Mouse (Mus musculus): ENCODE results near the gene Rbm19. TPM values are rescaled to one million over a fixed set of nuclear protein-coding genes. Genes with fewer than 3 reads are reported as not detected.

Rbm19 gene
- total RNA-seq, 2 experiments from 2014 or later, result 18.9 to 23.3 TPM

- no peak overlapping the region for H3K27ac ChIP-seq
- TF ChIP-seq CTCF (conservative IDR thresholded peaks at IDR 0.05), result no peak
- no peak overlapping the region for H3K4me3 ChIP-seq
- no peak for DNase-seq (ENCODE audit: low spot score in 2 of 2)
Observed at GRCm38 (mm10) chr5:120160923-120161658, 44.8 kb downstream of the Rbm19 start.

- Histone ChIP-seq H3K27ac (no peak overlapping the region), H3K4me3 (no peak overlapping the region)
- no peak for DNase-seq (ENCODE audit: low spot score in 2 of 2)
- TF ChIP-seq CTCF (conservative IDR thresholded peaks at IDR 0.05), result no peak
Observed at GRCm38 (mm10) chr5:120162689-120163088, 46.4 kb downstream of the Rbm19 start.

GRCm38 (mm10) chr5:120163428-120163827 lies 47.2 kb downstream of the Rbm19 start:
- no peak overlapping the region for H3K4me3 ChIP-seq
- no peak for TF ChIP-seq CTCF (conservative IDR thresholded peaks at IDR 0.05)
- H3K27ac ChIP-seq, result no peak overlapping the region
- no peak for DNase-seq (ENCODE audit: low spot score in 2 of 2)

- DNase-seq (ENCODE audit: low spot score in 2 of 2), result peak; percentile 79 to 88
- TF ChIP-seq CTCF (conservative IDR thresholded peaks at IDR 0.05), result no peak
- H3K27ac ChIP-seq, result peak overlapping the region; percentile 2; the same call in 1 of the 2 replicates
- H3K4me3 ChIP-seq, result no peak overlapping the region
Observed at GRCm38 (mm10) chr5:120164450-120164849, 48.2 kb downstream of the Rbm19 start.

- TF ChIP-seq CTCF (conservative IDR thresholded peaks at IDR 0.05), result no peak
Observed at GRCm38 (mm10) chr5:120165061-120165942, 49.0 kb downstream of the Rbm19 start.

GRCm38 (mm10) chr5:120167787-120168325 lies 51.6 kb downstream of the Rbm19 start:
- Histone ChIP-seq H3K27ac (no peak overlapping the region), H3K4me3 (no peak overlapping the region)
- no peak for TF ChIP-seq CTCF (conservative IDR thresholded peaks at IDR 0.05)
- no peak for DNase-seq (ENCODE audit: low spot score in 2 of 2)

More at GRCm38 (mm10) chr5:120165061-120165942, 49.0 kb downstream of the Rbm19 start:
- H3K4me3 ChIP-seq, result no peak overlapping the region
- DNase-seq (ENCODE audit: low spot score in 2 of 2), result no peak
- H3K27ac ChIP-seq, result no peak overlapping the region

DNA sequence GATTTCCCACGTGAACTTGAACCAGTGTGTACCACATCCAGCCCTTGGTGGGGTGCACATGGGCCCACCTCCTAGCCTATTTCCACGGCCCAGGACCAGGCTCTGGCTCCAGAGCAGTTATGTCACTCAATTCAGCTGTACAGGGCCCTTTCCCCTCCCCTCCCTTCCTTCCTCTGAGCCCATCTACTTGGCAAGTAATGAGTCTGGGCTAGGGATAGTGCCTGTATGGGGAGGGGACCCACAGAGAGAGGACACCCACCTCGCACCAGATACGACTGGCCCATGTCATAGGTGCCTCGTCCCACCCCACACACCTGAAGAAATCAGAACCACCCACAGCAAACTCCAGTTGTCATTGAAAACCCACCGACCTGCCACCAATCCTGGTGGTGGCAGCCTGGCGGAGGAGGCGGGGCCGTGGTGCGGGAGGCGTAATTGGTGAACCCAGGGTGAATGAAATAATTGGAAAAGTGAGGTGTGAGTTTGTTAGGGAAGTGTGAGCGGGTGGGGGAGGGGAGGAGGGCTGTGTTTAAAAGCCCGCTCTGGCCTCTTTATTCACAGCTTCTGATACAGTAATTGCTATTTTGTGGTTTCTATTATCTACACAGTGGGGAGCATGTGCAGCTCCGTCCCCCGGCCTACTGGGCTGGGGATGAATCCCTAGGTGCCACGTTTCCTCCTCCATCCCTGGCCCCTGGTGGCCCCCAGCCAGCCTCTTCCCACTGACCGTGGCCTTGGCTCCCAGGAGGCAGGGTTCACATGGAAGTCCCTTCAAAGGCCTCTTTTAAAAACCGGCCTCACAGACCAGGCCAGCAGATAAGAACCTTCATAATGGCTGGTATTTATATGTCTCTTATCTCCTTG lies 55.8 kb downstream of the Rbm19 start:
- Histone ChIP-seq H3K27ac (no peak overlapping the region), H3K4me3 (no peak overlapping the region)
- TF ChIP-seq CTCF (conservative IDR thresholded peaks at IDR 0.05), result no peak
- DNase-seq (ENCODE audit: low spot score in 2 of 2), result no peak

- Histone ChIP-seq H3K27ac (no peak overlapping the region), H3K4me3 (no peak overlapping the region)
- TF ChIP-seq CTCF (conservative IDR thresholded peaks at IDR 0.05), result no peak
- no peak for DNase-seq (ENCODE audit: low spot score in 2 of 2)
Observed at GRCm38 (mm10) chr5:120172729-120173101, 56.5 kb downstream of the Rbm19 start.

DNA sequence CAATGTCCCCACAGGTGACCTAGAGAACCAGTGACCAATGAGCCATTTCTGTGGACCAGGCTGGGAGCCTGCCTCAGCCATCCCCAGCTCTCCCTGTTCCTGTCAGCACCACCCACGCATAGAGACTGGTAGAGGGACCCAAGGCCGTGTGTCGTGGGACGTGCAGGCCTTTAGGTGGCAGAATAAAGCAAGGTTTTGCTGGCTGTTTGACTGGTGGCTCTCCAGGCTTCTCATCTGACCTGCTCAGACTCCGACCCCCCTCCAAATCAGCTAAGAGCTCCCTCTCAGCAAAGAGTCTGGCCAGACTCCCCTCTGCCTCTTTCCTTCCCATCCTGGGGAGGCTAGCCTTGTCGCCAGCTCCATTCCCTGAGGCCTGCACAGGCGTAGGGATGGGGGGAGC lies 58.1 kb downstream of the Rbm19 start:
- DNase-seq (ENCODE audit: low spot score in 2 of 2), result no peak
- no peak overlapping the region for H3K27ac ChIP-seq
- TF ChIP-seq CTCF (conservative IDR thresholded peaks at IDR 0.05), result peak; percentile 55
- H3K4me3 ChIP-seq, result no peak overlapping the region

- TF ChIP-seq CTCF (conservative IDR thresholded peaks at IDR 0.05), result no peak
- H3K4me3 ChIP-seq, result no peak overlapping the region
- no peak for DNase-seq (ENCODE audit: low spot score in 2 of 2)
- no peak overlapping the region for H3K27ac ChIP-seq
Observed at GRCm38 (mm10) chr5:120175217-120175616, 59.0 kb downstream of the Rbm19 start.

DNA sequence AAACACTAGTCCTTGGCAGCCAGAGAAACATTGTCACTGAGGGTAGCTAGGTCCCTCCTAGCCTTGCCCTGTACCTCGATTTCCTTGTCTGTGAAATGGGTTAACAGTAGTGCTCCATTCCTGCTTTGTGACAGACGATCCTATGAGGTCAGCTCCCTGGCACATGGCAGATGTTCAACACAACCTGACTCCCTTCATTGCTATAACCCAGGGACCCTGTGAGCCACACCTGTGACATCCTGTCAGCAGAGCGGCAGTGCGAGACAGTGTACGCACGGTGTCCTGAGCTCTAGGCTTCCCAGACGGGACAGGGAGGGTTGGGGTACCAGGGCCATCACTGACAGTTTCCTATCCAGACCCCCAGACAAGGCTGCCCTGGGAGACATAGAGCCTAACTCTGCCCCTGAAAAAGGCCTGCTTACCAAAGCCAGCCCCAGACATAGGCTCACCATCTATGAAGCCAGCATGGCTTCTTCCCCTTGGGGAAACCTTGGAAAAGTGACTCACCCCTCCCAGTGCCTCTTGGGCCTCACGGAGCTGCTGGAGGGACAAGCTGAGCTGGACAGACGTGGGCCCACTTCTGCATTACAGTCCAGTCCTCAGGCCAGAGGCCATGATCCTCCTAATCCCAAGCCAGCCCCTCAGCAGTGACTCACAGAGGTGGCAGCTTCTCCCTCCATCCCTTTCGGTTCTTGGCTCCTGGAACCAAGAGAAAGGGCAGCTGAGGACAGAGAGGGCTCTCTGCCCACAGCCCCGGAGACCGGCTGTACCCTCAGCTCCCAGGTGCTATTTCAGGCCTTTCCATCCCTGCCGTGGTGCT lies 60.2 kb downstream of the Rbm19 start:
- no peak overlapping the region for H3K4me3 ChIP-seq
- TF ChIP-seq CTCF (conservative IDR thresholded peaks at IDR 0.05), result no peak
- DNase-seq (ENCODE audit: low spot score in 2 of 2), result no peak
- no peak overlapping the region for H3K27ac ChIP-seq

DNA sequence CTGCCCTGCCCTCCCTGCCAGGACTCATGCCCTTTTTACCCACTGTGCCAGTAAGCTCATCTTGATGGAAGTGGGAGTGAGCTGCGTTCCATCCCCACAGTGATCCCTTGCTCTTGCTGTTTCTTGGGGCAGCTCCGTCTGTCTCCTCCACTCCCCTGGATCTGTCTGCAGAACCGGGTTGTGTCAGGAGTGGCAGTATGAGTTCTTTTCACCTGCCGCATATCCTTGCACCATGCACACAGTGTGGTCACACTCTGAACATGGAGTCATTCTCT lies 60.7 kb downstream of the Rbm19 start:
- DNase-seq (ENCODE audit: low spot score in 2 of 2), result no peak
- Histone ChIP-seq H3K4me3 (no peak overlapping the region), H3K27ac (no peak overlapping the region)
- no peak for TF ChIP-seq CTCF (conservative IDR thresholded peaks at IDR 0.05)
